Mouse (Mus musculus): ENCODE data around the gene Otof. TPM values are rescaled to one million over a fixed set of nuclear protein-coding genes. Genes with fewer than 3 reads are reported as not detected.

Gene Otof
- polyA plus RNA-seq, 1 experiment from 2014 or later, result 0.18 TPM

- Histone ChIP-seq H3K4me2 (no peak overlapping the region), H3K9me3 (ENCODE audit: control insufficient read depth, low read length) (no peaks in the 10 kb centered on the region), H3K4me3 (ENCODE audit: low read depth, low read length) (no peak overlapping the region), H3K4me1 (replicated peaks; ENCODE audit: control insufficient read depth, insufficient read depth, low read length) (no peaks in the 10 kb centered on the region), H3K36me3 (ENCODE audit: control insufficient read depth, insufficient read depth, low read length) (no peaks in the 10 kb centered on the region), H3K9ac (ENCODE audit: low read depth, low read length) (no peak overlapping the region), H3K27me3 (replicated peaks; ENCODE audit: control insufficient read depth, insufficient read depth, low read length) (peaks cover 2% of the 10 kb centered on the region; the same call in 1 of the 2 replicates), H3K27ac (ENCODE audit: low read depth, low read length) (no peak overlapping the region)
- no peak for DNase-seq (ENCODE audit: low spot score)
- 73% methylated on average over 5 of the region's 5 CpGs for WGBS
- no peak for ATAC-seq (replicated peaks; ENCODE audit: low FRiP score)
These were observed 45.1 kb downstream of the Otof start for GRCm38 (mm10) chr5:30416665-30417064.

DNA sequence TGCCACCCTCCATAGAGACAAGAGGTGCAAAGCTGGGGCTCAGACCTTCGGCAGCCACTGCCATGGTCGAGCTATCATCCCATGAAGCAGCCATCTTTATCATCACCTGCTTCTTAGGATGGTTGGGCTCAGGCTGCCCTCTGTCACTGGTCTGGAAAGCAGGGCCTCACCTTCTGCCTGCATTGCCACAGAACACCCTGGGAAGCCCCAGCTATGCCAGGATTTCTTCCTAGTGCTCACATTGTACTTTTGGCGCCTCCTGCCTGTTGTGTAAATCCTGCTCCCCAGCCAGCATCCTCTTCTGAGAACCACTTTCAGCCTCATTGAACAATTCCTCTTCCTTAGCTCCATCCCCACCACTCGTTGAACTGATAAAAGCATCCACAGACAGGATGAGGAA is 45.9 kb downstream of the Otof start:
- WGBS, result 57% methylated on average over 4 of the region's 4 CpGs
- Histone ChIP-seq H3K4me2 (no peak overlapping the region), H3K27me3 (replicated peaks; ENCODE audit: control insufficient read depth, insufficient read depth, low read length) (peaks cover 2% of the 10 kb centered on the region; the same call in 1 of the 2 replicates), H3K9ac (ENCODE audit: low read depth, low read length) (no peak overlapping the region), H3K4me1 (replicated peaks; ENCODE audit: control insufficient read depth, insufficient read depth, low read length) (no peaks in the 10 kb centered on the region), H3K4me3 (ENCODE audit: low read depth, low read length) (no peak overlapping the region), H3K36me3 (ENCODE audit: control insufficient read depth, insufficient read depth, low read length) (no peaks in the 10 kb centered on the region), H3K27ac (ENCODE audit: low read depth, low read length) (no peak overlapping the region), H3K9me3 (ENCODE audit: control insufficient read depth, low read length) (no peaks in the 10 kb centered on the region)
- no peak for ATAC-seq (replicated peaks; ENCODE audit: low FRiP score)
- DNase-seq (ENCODE audit: low spot score), result no peak

GRCm38 (mm10) chr5:30415381-30415780 is 46.4 kb downstream of the Otof start:
- WGBS, result 54% methylated on average over 2 of the region's 2 CpGs
- H3K4me1 ChIP-seq (replicated peaks; ENCODE audit: control insufficient read depth, insufficient read depth, low read length), result no peaks in the 10 kb centered on the region
- no peaks in the 10 kb centered on the region for H3K36me3 ChIP-seq (ENCODE audit: control insufficient read depth, insufficient read depth, low read length)
- no peaks in the 10 kb centered on the region for H3K9me3 ChIP-seq (ENCODE audit: control insufficient read depth, low read length)
- no peak for ATAC-seq (replicated peaks; ENCODE audit: low FRiP score)
- H3K27me3 ChIP-seq (replicated peaks; ENCODE audit: control insufficient read depth, insufficient read depth, low read length), result peaks cover 2% of the 10 kb centered on the region; the same call in 1 of the 2 replicates
- no peak overlapping the region for H3K4me2 ChIP-seq
- no peak overlapping the region for H3K4me3 ChIP-seq (ENCODE audit: low read depth, low read length)
- H3K9ac ChIP-seq (ENCODE audit: low read depth, low read length), result no peak overlapping the region
- no peak for DNase-seq (ENCODE audit: low spot score)
- no peak overlapping the region for H3K27ac ChIP-seq (ENCODE audit: low read depth, low read length)

DNA sequence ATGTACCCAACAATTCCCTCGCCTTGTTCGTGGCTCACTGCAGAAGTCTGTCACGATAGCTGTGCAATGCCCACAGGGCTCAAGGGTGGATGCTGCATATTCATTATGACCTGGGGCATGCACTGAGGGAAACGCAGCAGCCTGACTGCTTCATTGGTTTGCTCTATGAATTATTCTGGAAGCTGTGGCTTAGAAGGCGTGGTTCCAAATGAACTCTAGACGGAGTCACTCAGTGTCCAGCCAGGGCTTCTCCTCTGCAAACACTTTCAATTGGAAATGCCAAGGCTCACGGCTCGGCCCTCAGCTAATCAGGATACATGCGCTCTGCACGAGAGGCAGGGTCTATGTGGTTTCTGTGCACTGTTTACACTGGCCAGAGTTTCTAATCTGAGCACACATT is 50.2 kb downstream of the Otof start:
- Histone ChIP-seq H3K4me1 (replicated peaks; ENCODE audit: control insufficient read depth, insufficient read depth, low read length) (no peaks in the 10 kb centered on the region), H3K9ac (ENCODE audit: low read depth, low read length) (no peak overlapping the region)
- no peak for ATAC-seq (replicated peaks; ENCODE audit: low FRiP score)

GRCm38 (mm10) chr5:30406876-30407275 is 54.9 kb downstream of the Otof start:
- no peaks in the 10 kb centered on the region for H3K27me3 ChIP-seq (replicated peaks; ENCODE audit: control insufficient read depth, insufficient read depth, low read length)
- no peak overlapping the region for H3K27ac ChIP-seq (ENCODE audit: low read depth, low read length)
- no peaks in the 10 kb centered on the region for H3K9me3 ChIP-seq (ENCODE audit: control insufficient read depth, low read length)
- H3K4me1 ChIP-seq (replicated peaks; ENCODE audit: control insufficient read depth, insufficient read depth, low read length), result no peaks in the 10 kb centered on the region
- WGBS, result 30% methylated on average over 9 of the region's 9 CpGs
- no peak overlapping the region for H3K4me2 ChIP-seq
- DNase-seq (ENCODE audit: low spot score), result no peak
- no peak overlapping the region for H3K9ac ChIP-seq (ENCODE audit: low read depth, low read length)
- no peak for ATAC-seq (replicated peaks; ENCODE audit: low FRiP score)
- H3K36me3 ChIP-seq (ENCODE audit: control insufficient read depth, insufficient read depth, low read length), result no peaks in the 10 kb centered on the region
- H3K4me3 ChIP-seq (ENCODE audit: low read depth, low read length), result no peak overlapping the region

More for the DNA sequence above, 50.2 kb downstream of the Otof start:
- H3K9me3 ChIP-seq (ENCODE audit: control insufficient read depth, low read length), result no peaks in the 10 kb centered on the region
- no peak overlapping the region for H3K27ac ChIP-seq (ENCODE audit: low read depth, low read length)
- no peaks in the 10 kb centered on the region for H3K36me3 ChIP-seq (ENCODE audit: control insufficient read depth, insufficient read depth, low read length)
- H3K4me3 ChIP-seq (ENCODE audit: low read depth, low read length), result no peak overlapping the region
- H3K27me3 ChIP-seq (replicated peaks; ENCODE audit: control insufficient read depth, insufficient read depth, low read length), result no peaks in the 10 kb centered on the region
- 75% methylated on average over 10 of the region's 10 CpGs for WGBS
- no peak for DNase-seq (ENCODE audit: low spot score)
- no peak overlapping the region for H3K4me2 ChIP-seq

GRCm38 (mm10) chr5:30401165-30401564 is 60.6 kb downstream of the Otof start:
- no peak for ATAC-seq (replicated peaks; ENCODE audit: low FRiP score)
- no peak for DNase-seq (ENCODE audit: low spot score)
- WGBS, result 68% methylated on average over 8 of the region's 8 CpGs
- Histone ChIP-seq H3K4me3 (ENCODE audit: low read depth, low read length) (no peak overlapping the region), H3K36me3 (ENCODE audit: control insufficient read depth, insufficient read depth, low read length) (no peaks in the 10 kb centered on the region), H3K4me2 (no peak overlapping the region), H3K9ac (ENCODE audit: low read depth, low read length) (no peak overlapping the region), H3K9me3 (ENCODE audit: control insufficient read depth, low read length) (no peaks in the 10 kb centered on the region), H3K27me3 (replicated peaks; ENCODE audit: control insufficient read depth, insufficient read depth, low read length) (0 out of 2 replicates have a peak, but pooled peaks cover 2% of the 10 kb centered on the region), H3K4me1 (replicated peaks; ENCODE audit: control insufficient read depth, insufficient read depth, low read length) (no peaks in the 10 kb centered on the region), H3K27ac (ENCODE audit: low read depth, low read length) (no peak overlapping the region)

DNA sequence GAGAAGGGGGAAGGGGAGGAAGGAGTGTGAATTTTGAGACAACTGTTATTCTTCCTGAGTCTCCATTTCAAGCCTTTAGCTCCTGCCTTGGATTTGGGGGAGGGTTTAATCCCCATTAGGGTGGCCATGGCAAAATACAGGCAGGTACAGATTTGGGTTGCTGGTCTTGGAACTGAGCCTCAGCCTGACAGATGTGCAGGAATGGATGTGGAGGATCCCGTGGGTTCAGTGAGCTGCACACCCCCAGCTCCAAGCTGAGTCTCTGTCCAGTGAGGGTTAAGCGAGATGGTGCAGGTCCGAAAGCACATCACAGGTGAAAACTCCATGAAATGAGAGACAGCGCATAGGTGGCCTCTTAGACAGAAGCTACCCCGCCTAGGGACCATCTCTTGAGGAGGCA is 61.2 kb downstream of the Otof start:
- 76% methylated on average over 5 of the region's 5 CpGs for WGBS
- DNase-seq (ENCODE audit: low spot score) (no peak), ATAC-seq (replicated peaks; ENCODE audit: low FRiP score) (no peak)
- Histone ChIP-seq H3K27ac (ENCODE audit: low read depth, low read length) (no peak overlapping the region), H3K9ac (ENCODE audit: low read depth, low read length) (no peak overlapping the region), H3K4me1 (replicated peaks; ENCODE audit: control insufficient read depth, insufficient read depth, low read length) (no peaks in the 10 kb centered on the region), H3K4me3 (ENCODE audit: low read depth, low read length) (no peak overlapping the region), H3K9me3 (ENCODE audit: control insufficient read depth, low read length) (no peaks in the 10 kb centered on the region), H3K4me2 (no peak overlapping the region), H3K27me3 (replicated peaks; ENCODE audit: control insufficient read depth, insufficient read depth, low read length) (0 out of 2 replicates have a peak, but pooled peaks cover 2% of the 10 kb centered on the region), H3K36me3 (ENCODE audit: control insufficient read depth, insufficient read depth, low read length) (no peaks in the 10 kb centered on the region)

GRCm38 (mm10) chr5:30391473-30391872 is 70.3 kb downstream of the Otof start:
- Histone ChIP-seq H3K36me3 (ENCODE audit: control insufficient read depth, insufficient read depth, low read length) (no peaks in the 10 kb centered on the region), H3K9me3 (ENCODE audit: control insufficient read depth, low read length) (no peaks in the 10 kb centered on the region), H3K4me2 (no peak overlapping the region), H3K27me3 (replicated peaks; ENCODE audit: control insufficient read depth, insufficient read depth, low read length) (no peaks in the 10 kb centered on the region), H3K27ac (ENCODE audit: low read depth, low read length) (no peak overlapping the region), H3K4me1 (replicated peaks; ENCODE audit: control insufficient read depth, insufficient read depth, low read length) (no peaks in the 10 kb centered on the region), H3K4me3 (ENCODE audit: low read depth, low read length) (no peak overlapping the region), H3K9ac (ENCODE audit: low read depth, low read length) (no peak overlapping the region)
- no peak for ATAC-seq (replicated peaks; ENCODE audit: low FRiP score)
- DNase-seq (ENCODE audit: low spot score), result peak; percentile 58
- WGBS, result 26% methylated on average over 7 of the region's 7 CpGs

DNA sequence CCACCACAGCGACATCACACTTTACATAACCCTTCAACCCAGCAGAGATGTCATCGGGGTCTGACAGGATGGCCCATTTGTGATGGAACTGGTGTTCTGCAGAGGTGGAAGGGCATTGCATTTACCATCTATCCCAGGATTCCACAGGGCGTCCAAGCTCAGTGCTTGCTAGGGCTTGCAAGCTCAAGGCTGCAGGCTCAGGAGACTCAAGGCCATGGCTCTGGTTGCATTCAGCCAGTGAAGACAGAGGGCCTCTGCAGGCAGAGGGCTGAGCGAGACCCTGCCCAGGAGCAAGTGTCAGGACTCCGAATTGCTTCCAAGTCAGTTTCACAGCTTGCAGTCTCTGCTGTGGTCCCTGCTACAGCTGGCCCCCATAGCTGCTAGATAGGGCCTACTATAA is 71.9 kb downstream of the Otof start:
- H3K27me3 ChIP-seq (replicated peaks; ENCODE audit: control insufficient read depth, insufficient read depth, low read length), result no peaks in the 10 kb centered on the region
- 69% methylated on average over 5 of the region's 5 CpGs for WGBS
- no peaks in the 10 kb centered on the region for H3K36me3 ChIP-seq (ENCODE audit: control insufficient read depth, insufficient read depth, low read length)
- H3K9me3 ChIP-seq (ENCODE audit: control insufficient read depth, low read length), result no peaks in the 10 kb centered on the region
- no peaks in the 10 kb centered on the region for H3K4me1 ChIP-seq (replicated peaks; ENCODE audit: control insufficient read depth, insufficient read depth, low read length)
- no peak overlapping the region for H3K4me3 ChIP-seq (ENCODE audit: low read depth, low read length)
- DNase-seq (ENCODE audit: low spot score), result no peak
- no peak overlapping the region for H3K27ac ChIP-seq (ENCODE audit: low read depth, low read length)
- H3K4me2 ChIP-seq, result no peak overlapping the region
- ATAC-seq (replicated peaks; ENCODE audit: low FRiP score), result no peak
- H3K9ac ChIP-seq (ENCODE audit: low read depth, low read length), result no peak overlapping the region

All from liver, embryonic 11.5 days (tissue).